Mouse (Mus musculus) midbrain, embryonic 14.5 days (tissue): ENCODE data around the gene Stard3. TPM values are rescaled to one million over a fixed set of nuclear protein-coding genes. Genes with fewer than 3 reads are reported as not detected.

ENCODE experiments used
- ATAC-seq: fragments of 200-750 bp; cut with Nextera tagmentation; 2 replicates; pipeline ENCODE4 v1.8.0; 2017; ENCODE audit warnings: moderate number of reproducible peaks, moderate library complexity; ENCODE audit not compliant: low FRiP score, low TSS enrichment
- DNase-seq: peaks from one replicate; pipeline ENCODE4 v3.0.0-alpha.2; 2015
- H3K27ac ChIP-seq: fragments of 300-500 bp; sonication (generic); replicated peaks from 2 replicates; pipeline ENCODE4 v1.5.1; 2014; ENCODE audit warnings: mild to moderate bottlenecking, low read depth, low read length, moderate library complexity
- H3K27me3 ChIP-seq: fragments of 300-500 bp; sonication (generic); 2 replicates; pipeline ENCODE4 v1.6.1; 2014; ENCODE audit warnings: low read length, control low read depth, mixed read lengths; ENCODE audit not compliant: control insufficient read depth, insufficient read depth
- H3K36me3 ChIP-seq: fragments of 300-500 bp; sonication (generic); 2 replicates; pipeline ENCODE4 v1.6.1; 2014; ENCODE audit warnings: low read length, control low read depth; ENCODE audit not compliant: control insufficient read depth, insufficient read depth
- H3K4me1 ChIP-seq: fragments of 300-500 bp; sonication (generic); 2 replicates; pipeline ENCODE4 v1.6.1; 2014; ENCODE audit warnings: mild to moderate bottlenecking, antibody characterized with exemption, low read length, control low read depth; ENCODE audit not compliant: control insufficient read depth, insufficient read depth
- H3K4me2 ChIP-seq: fragments of 300-500 bp; sonication (generic); 2 replicates; pipeline ENCODE4 v1.6.1; 2014; ENCODE audit warnings: mild to moderate bottlenecking, low read length, moderate library complexity
- H3K4me3 ChIP-seq: fragments of 300-500 bp; sonication (generic); replicated peaks from 2 replicates; pipeline ENCODE4 v1.5.1; 2014; ENCODE audit warnings: low read depth, low read length
- H3K9ac ChIP-seq: fragments of 300-500 bp; sonication (generic); replicated peaks from 2 replicates; pipeline ENCODE4 v1.6.1; 2014; ENCODE audit warnings: mild to moderate bottlenecking, low read length, moderate library complexity
- H3K9me3 ChIP-seq: fragments of 300-500 bp; sonication (generic); 2 replicates; pipeline ENCODE4 v1.6.1; 2016; ENCODE audit warnings: low read length, control low read depth, mixed read lengths; ENCODE audit not compliant: control insufficient read depth
- WGBS: fragments of 180-500 bp; shearing (Covaris S2); extraction: QIAGEN DNeasy Blood & Tissue Kit; methylation state at CpG from one replicate; pipeline ENCODE4 v1.1.7; 2014; 5-methylcytosine and 5-hydroxymethylcytosine counted together
- polyA plus RNA-seq: library from polyadenylated mRNA; unstranded; fragments of >200 nt; fragmentation: Nextera tagmentation; extraction: Ambion mirVana; gene quantifications from 2 replicates; pipeline ENCODE4 v1.2.1, GENCODE M21; 2014

Gene Stard3
- polyA plus RNA-seq: 34.5 and 36.0 TPM in 2 replicates

DNA sequence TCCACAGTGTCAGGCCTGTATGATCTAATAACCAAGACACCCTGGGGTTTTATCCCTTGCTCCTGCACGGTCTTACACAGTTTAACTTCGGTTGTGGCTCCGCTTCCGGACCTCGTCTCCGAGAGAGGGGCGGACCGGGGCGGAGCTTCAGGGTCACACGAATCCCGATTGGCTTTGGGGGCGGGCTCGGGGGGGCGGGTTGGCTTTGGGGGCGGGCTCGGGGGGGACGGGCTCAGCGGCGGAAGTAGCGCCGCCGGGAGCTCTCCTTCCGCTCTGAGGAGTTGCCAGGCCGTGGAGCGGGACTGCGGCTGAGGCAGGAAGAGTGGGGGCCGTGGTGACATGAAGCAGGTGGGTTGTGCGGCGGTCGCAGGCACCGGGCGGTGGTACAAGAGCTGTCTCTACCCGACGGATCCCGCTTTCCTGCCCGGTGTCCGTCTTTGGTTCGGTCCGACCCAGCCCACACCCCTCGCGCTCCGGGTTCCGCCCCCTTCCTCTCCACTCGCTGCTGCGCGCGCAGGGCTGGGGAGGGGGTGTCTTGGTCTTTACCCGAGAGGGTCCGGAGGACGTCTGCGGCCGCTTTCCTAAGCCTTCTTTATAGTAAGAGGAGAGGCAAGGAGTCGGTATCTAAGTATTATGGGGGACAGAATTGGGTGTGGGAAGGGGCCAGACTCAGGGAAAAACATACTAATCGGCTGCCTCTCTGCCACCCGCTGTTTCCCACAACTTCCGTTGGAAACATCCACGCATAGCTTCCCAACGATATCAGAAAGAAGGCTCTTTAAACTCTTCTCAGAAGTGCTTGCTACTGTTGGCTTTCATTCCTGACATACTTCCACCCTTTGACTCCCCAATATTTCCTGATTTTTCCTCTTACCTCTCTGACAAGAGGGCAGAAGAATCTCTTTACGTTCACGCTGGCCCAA is at the start of gene Stard3:
Stard3 (plus strand) TSS at position 208 of the 923 bp plus-strand sequence.
- DNase-seq: peak; percentile 96
- H3K27ac ChIP-seq: peak within 1 kb of the TSS; percentile 87
- H3K4me3 ChIP-seq: peak within 1 kb of the TSS; percentile 64
- H3K36me3 ChIP-seq: no peaks in the 10 kb centered on the region
- peaks cover 25% of the 10 kb centered on the region for H3K4me1 ChIP-seq
- WGBS: under 1% methylated on average over 60 of the region's 60 CpGs
- peak within 1 kb of the TSS; percentile 68 for H3K9ac ChIP-seq
- H3K27me3 ChIP-seq: no peaks in the 10 kb centered on the region
- H3K4me2 ChIP-seq: peak within 1 kb of the TSS; percentile 73
- H3K9me3 ChIP-seq: no peaks in the 10 kb centered on the region
- ATAC-seq: peak; percentile 87

DNA sequence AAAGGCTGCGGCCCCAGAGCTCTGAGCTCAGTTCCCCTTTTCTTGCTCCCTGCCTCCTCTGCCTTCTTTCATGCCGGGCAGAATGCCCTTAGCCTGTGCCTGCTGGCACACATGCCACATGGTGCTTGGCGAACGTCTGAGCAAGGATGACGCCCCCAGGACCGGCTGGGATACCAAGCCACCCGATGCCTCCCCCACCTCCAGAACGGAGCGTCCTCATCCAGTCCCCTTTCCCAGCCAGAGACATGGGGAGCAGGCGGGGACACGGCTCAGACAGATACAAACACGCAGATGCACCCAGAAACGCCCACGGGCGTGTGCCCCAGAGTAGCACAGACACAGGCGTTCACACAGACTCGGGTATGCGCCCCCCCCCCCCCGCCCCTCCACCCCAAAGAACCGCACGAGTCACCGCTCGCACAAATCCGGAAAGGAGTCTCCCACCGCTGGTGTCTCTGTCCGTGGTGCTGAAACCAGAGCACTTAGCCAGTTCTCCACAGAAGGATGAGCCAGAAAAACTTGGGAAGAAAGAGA is 44.3 kb upstream of the Stard3 start:
- peaks cover 65% of the 10 kb centered on the region for H3K27me3 ChIP-seq
- 1% methylated on average over 26 of the region's 26 CpGs for WGBS
- no peak overlapping the region for H3K27ac ChIP-seq
- no peaks in the 10 kb centered on the region for H3K36me3 ChIP-seq
- DNase-seq (peak; percentile 71), ATAC-seq (no peak)
- H3K4me1 ChIP-seq: no peaks in the 10 kb centered on the region
- H3K4me3 ChIP-seq: no peak overlapping the region
- no peak overlapping the region for H3K9ac ChIP-seq
- H3K9me3 ChIP-seq: no peaks in the 10 kb centered on the region
- H3K4me2 ChIP-seq: 0 out of 2 replicates have a peak overlapping the region, but pooled peaks have one; percentile 19

DNA sequence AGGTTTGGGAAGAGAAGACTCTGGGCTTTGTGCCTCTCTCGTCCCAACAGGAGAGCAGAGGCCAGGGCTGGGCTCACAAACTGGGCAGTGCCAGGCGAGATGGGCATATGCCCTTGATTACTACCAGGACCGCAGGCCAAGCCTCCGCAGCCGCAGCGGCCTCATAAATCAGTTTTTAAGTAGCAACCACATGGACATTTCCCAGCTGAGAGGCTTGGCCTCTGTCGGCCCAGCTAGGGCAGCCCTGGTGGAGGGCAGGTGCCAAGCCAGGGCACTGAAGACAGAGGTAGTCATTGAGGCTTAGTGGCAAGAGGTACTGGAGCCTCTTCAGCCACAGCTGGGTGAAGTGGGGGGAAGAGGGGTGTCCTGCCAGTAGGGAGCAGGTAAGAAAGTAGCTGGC is 40.7 kb upstream of the Stard3 start:
- no peak overlapping the region for H3K9ac ChIP-seq
- H3K27ac ChIP-seq: no peak overlapping the region
- ATAC-seq: no peak
- no peak for DNase-seq
- no peaks in the 10 kb centered on the region for H3K9me3 ChIP-seq
- H3K4me3 ChIP-seq: no peak overlapping the region
- H3K36me3 ChIP-seq: no peaks in the 10 kb centered on the region
- H3K4me1 ChIP-seq: no peaks in the 10 kb centered on the region
- 2% methylated on average over 7 of the region's 7 CpGs for WGBS
- H3K4me2 ChIP-seq: no peak overlapping the region
- peaks cover 91% of the 10 kb centered on the region for H3K27me3 ChIP-seq

DNA sequence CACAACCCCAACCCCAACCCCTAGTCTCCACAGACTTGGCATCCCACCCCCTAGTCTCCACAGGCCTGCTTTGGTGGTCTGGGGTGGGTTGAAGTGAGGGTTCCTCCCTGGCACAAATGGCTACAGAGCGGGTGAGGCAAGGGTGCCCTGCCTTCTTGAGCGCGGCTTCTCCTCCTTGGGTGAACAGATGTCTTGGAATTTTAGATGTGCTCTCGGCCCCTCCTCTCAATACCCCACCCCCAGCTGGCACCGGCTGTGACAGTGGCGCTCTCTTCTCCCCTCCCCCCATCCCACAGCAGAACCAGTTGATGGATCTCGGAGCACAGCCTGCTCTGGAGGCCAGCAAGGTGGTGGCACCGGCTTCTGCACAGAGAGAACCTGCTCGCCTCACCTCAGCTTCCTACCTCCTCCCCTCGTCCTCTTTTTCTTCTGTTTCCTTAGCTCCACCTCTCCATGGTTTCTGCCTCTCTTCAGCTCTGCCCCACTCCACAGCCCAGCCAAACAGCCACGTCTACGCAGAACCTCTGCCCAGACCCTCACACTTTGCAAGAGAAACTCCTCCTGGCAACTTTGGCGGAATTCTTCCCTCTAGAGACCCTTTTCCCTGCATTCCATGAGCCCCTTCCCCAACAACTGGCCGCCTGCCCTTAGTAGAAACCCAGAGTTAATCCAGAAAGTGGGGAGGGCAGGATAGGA is 39.6 kb upstream of the Stard3 start:
- H3K4me1 ChIP-seq: no peaks in the 10 kb centered on the region
- peaks cover 95% of the 10 kb centered on the region for H3K27me3 ChIP-seq
- no peak overlapping the region for H3K4me2 ChIP-seq
- WGBS: under 1% methylated on average over 14 of the region's 14 CpGs
- no peak overlapping the region for H3K27ac ChIP-seq
- no peak for ATAC-seq
- no peaks in the 10 kb centered on the region for H3K9me3 ChIP-seq
- no peak overlapping the region for H3K4me3 ChIP-seq
- H3K9ac ChIP-seq: no peak overlapping the region
- no peak for DNase-seq
- H3K36me3 ChIP-seq: no peaks in the 10 kb centered on the region

DNA sequence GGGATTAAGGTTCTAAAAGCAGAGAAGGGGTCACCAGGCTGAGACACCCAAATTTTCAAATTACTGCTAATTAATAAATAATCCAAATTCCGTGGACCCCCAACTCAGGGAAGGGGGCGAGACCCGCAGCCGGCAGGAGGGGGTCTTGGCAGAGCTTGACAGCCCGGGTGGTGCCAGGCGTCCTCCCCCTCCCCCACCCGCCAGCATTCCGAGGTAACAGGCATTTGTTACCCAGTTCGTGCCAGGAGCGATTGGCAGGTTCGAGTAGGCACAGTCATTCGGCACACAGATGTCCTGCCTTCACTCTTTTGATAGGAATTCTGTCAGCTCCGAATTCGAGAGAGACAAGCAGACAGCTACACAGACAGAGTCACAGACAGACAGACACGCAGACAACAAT is 39.0 kb upstream of the Stard3 start:
- Histone ChIP-seq H3K4me3 (no peak overlapping the region), H3K27ac (no peak overlapping the region), H3K27me3 (peaks cover 95% of the 10 kb centered on the region), H3K36me3 (no peaks in the 10 kb centered on the region), H3K9ac (no peak overlapping the region), H3K9me3 (no peaks in the 10 kb centered on the region), H3K4me1 (no peaks in the 10 kb centered on the region), H3K4me2 (no peak overlapping the region)
- 1% methylated on average over 15 of the region's 15 CpGs for WGBS
- no peak for DNase-seq
- no peak for ATAC-seq

DNA sequence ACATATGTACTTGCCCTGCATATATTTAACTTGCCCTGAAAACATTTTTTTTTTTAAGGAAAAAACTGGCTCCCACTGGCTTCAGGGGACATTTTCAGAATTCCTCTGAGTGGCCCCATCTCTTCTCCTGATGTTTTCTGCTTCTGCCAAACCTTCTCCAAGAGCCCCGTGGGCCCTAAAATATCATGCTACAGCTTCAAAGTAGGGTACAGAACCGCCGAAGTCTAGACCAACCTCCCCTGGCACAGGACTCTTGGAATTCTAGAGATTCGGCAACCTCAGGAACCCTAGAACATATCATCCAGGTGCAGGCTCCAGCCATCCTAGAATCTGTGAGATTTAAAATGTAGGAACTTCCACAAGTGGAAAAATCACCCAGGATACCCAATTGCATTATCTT is 38.6 kb upstream of the Stard3 start:
- Histone ChIP-seq H3K4me1 (no peaks in the 10 kb centered on the region), H3K4me3 (no peak overlapping the region), H3K27me3 (peaks cover 95% of the 10 kb centered on the region), H3K4me2 (no peak overlapping the region), H3K36me3 (no peaks in the 10 kb centered on the region), H3K9ac (no peak overlapping the region), H3K9me3 (no peaks in the 10 kb centered on the region), H3K27ac (no peak overlapping the region)
- DNase-seq: no peak
- no peak for ATAC-seq
- 10% methylated on average over 4 of the region's 4 CpGs for WGBS

DNA sequence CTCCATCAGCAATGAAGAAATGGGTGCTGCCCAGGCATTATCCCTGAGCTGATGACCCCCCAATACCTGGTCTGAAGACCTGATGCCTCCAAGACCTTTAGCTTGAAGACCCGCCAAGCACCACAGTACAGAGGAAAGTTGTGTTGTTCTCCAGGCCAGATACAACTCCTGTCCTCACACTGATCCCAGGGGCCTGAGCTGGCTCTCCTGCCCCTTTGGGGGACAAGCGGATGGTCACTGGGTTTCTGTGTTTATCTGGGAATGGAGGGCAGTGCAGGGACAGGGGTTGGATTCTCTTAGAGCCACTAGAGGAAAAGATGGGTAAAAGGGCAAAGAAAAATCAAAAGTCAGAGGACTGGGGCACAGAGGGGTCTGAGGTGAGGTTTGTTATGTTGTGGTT is 38.2 kb upstream of the Stard3 start:
- no peaks in the 10 kb centered on the region for H3K4me1 ChIP-seq
- no peak overlapping the region for H3K4me3 ChIP-seq
- ATAC-seq: no peak
- H3K27ac ChIP-seq: no peak overlapping the region
- peaks cover 99% of the 10 kb centered on the region for H3K27me3 ChIP-seq
- no peaks in the 10 kb centered on the region for H3K36me3 ChIP-seq
- 3% methylated on average over 2 of the region's 2 CpGs for WGBS
- no peaks in the 10 kb centered on the region for H3K9me3 ChIP-seq
- no peak overlapping the region for H3K9ac ChIP-seq
- no peak overlapping the region for H3K4me2 ChIP-seq
- DNase-seq: no peak

DNA sequence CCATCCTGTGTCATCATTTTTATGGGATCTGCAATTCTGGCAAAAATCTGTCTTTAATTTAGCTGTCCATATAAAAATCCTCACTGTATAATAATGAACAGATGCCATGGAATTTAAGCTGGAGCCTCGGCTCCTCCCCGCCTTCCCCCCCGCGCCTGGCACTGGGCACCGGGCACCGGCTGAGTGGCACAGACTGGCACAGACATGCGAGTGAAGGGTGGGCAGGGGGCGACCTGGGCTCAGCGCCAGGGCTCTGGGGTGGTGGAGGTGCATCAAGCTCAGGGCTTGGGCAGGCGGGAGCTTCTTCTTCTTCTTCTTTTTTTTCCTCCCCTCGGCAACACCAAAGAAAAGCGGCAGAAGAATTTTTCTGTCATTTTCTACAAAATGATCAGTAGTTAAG is 37.8 kb upstream of the Stard3 start:
- WGBS: 9% methylated on average over 12 of the region's 12 CpGs
- ATAC-seq (no peak), DNase-seq (no peak)
- H3K4me3 ChIP-seq: no peak overlapping the region
- H3K27me3 ChIP-seq: peaks cover 99% of the 10 kb centered on the region
- no peaks in the 10 kb centered on the region for H3K9me3 ChIP-seq
- no peak overlapping the region for H3K4me2 ChIP-seq
- H3K36me3 ChIP-seq: no peaks in the 10 kb centered on the region
- no peak overlapping the region for H3K27ac ChIP-seq
- H3K4me1 ChIP-seq: no peaks in the 10 kb centered on the region
- no peak overlapping the region for H3K9ac ChIP-seq
